Mouse (Mus musculus) cerebellum, postnatal 25 days (tissue): Measurements from ENCODE around the gene Dcakd.

Source experiments
- DNase-seq, 2 experiments: peaks; one replicate each; pipeline ENCODE4 v3.0.0; 2021; ENCODE audit warnings: mixed read lengths in 2 of 2

The Dcakd gene

DNA sequence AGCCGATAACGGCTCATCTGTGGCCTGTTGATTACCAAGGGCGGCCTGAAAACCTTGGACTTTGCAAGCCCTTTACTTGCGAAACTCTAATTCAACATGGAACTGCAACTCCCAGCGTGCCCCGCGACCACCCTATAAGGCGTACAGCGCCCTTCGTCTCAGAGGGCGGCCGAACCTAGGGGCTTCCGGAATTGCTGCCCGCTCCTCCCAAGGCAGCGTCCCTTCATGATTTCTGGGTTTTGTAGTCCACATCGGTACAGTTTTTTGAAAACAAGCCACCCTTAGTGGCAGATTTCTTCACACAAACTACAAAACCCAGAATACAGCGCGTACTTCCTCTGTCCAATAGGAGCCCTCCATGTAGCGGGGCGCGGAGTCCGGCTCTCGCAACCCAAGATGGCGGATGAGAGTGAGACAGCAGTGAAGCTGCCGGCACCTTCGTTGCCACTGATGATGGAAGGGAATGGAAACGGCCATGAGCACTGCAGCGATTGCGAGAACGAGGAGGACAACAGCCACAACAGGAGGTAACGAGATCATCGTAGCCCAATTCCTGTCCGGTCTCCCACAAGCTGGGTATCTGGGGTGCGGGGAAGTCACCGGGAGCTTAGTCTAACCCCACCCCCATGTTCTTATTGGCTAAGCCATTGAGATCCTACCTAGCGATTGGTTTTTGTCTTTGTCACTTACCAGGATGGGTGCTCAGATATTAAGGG lies at the start of gene Dcakd, which contains the start of gene Nmt1:
Gene Dcakd, minus strand, starts transcription at position 158 of the 716 bp plus-strand sequence.
Gene Nmt1, plus strand, starts transcription at position 15 of the 716 bp plus-strand sequence.
- DNase-seq = peak; percentile 94 to 96

DNA sequence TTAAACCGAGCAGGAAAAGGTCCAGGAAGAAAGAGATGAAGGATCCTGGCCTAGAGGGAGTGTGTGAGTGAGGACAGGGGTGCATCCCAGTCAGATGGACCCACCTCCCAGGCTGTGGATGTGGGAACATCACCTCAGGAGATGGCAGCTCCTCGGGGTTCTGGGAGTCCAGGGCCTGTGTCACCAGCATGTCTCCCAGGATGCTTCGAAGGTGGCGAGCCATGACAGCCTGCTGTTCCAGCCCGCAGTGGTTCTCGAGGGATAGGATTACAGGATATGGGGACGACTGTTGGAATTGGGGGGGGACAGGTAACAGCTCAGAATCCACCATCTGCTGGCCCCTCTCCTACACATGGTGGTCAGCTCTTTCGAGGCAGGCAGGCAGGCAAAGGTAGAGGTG lies 48.4 kb upstream of the Dcakd start:
- no peak for DNase-seq

DNA sequence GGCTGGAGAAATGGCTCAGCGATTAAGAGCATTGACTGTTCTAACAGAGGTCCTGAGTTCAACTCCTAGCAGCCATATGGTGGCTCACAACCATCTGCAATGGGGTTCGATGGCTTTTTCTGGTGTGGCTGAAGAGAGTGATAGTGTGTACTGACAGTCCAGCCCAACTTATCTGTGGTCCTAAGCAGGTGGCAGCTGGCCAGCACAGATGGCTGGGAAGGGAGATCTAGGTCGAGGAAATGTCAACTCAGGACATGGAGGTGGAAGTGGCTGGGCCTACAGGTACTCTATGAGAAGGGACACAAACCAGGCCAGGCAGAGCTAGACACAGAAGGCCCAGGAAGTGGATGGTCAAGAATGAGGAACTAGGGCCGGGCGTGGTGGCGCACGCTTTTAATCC lies 47.9 kb upstream of the Dcakd start:
- peak; percentile 53 to 79 for DNase-seq

DNA sequence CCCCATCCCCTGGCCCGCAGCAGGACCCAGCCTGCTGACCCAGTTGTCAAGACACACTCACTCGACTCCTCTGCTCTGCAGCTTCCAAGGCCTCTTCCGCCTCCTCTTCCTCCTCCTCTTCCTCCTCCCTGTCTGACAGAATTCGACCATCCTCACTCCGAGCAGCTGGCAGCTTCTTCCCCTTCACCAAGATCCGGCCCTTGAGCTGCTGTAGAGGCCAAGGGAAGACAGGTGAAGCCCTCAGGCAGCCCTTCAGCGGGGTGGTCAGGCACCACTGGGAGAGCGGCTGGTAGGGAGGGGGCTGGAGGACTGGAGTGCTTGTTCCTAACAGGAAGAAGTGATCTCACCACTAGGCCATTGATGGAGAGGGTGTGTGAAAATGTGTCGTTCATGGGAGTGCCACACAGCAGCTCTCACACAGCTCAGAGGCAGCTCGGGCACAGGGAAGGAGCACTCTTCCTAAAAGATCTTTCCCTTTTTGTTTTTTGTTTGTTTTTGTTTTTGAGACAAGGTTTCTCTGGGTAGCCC lies 46.7 kb upstream of the Dcakd start:
- no peak for DNase-seq

DNA sequence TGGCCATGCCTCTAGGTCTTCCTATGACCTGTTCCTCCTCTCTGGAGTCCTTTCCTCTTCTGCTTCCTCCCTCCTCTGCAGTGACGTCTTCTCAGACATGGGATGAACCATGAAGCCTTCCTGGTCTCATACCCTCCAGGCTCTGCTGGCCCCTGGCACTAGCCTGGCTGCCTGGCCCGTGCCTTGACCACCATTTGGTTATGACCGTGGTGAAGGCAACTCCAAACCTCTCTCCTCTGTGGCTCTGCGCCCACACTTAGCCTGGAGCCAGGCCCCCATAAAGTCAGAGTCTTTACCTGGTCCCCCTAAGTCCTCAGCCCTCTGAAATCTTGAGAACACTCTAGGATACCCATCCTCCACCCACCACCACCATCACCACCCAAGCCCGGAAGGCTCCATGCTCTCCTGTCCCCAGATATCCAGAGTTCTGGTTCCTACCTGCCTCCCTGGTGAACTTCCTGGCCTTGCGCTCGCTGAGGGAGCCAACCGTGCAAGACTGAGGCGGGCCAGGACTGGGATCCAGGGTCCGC lies 46.1 kb upstream of the Dcakd start:
- no peak for DNase-seq

DNA sequence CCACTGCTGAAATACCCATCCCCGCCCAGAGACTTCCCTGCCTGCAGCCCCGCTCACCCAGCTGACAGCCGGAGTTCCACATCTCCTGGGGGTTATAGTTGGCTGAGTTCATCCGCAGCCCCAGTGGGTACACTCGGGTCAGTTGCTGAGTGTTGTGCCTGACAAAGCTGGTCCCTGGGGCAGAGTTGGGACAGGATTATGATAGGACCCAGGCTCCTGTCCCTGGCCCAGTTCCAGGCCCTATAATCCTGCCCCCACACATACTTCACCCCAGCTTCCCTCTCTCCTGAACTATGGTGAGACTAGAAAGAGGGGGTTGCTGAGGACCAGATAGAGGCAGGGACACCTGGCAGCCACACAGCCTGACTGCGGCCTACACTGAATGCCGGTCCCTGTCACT lies 45.5 kb upstream of the Dcakd start:
- DNase-seq = no peak

- no peak for DNase-seq
These were observed 42.3 kb upstream of the Dcakd start for GRCm38 (mm10) chr11:103070322-103070880.

DNA sequence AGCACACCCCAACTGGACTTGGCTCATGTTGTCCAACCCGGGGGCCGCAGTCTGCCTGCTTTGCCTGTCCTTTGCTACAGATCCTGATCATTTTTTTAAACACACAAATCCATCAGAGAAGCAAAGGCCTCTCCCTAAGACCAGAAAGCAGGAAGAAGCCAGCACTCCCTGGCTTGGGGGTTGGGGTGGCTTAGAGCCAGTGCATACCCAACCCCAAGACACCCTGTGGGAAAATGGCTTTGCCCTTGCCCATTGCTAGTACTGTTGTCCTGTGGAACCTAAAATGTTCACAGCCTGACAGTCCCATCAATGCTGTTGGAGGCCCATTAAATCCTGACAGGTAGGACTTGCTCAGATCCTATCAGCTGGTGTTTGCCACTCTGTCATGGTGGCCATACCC lies 41.6 kb upstream of the Dcakd start:
- DNase-seq = no peak

DNA sequence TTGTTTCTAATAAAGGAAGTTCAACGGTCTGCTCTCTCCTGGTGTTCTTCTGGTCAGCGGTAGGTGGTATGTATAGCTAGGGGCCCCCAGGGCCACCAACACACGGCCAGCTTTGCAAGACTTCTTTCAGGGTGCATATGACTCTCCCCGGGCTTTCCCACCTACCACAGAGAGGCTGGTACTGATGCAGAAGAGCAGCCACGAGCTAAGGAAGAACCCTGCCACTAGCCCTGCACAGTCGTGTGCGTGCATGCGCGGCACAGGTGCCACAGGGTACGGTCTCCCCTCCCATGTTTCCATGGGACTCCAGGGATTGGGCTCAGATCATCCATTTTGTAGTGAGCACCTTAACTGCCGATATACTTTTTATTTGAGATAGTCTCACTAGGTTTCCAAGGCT lies 40.8 kb upstream of the Dcakd start:
- no peak for DNase-seq

- DNase-seq = no peak
These were observed 40.1 kb upstream of the Dcakd start for GRCm38 (mm10) chr11:103068272-103068671.

GRCm38 (mm10) chr11:103067457-103068001 lies 39.4 kb upstream of the Dcakd start:
- DNase-seq = peak; percentile 45 to 55

GRCm38 (mm10) chr11:103067051-103067361 lies 38.9 kb upstream of the Dcakd start:
- DNase-seq = no peak

DNA sequence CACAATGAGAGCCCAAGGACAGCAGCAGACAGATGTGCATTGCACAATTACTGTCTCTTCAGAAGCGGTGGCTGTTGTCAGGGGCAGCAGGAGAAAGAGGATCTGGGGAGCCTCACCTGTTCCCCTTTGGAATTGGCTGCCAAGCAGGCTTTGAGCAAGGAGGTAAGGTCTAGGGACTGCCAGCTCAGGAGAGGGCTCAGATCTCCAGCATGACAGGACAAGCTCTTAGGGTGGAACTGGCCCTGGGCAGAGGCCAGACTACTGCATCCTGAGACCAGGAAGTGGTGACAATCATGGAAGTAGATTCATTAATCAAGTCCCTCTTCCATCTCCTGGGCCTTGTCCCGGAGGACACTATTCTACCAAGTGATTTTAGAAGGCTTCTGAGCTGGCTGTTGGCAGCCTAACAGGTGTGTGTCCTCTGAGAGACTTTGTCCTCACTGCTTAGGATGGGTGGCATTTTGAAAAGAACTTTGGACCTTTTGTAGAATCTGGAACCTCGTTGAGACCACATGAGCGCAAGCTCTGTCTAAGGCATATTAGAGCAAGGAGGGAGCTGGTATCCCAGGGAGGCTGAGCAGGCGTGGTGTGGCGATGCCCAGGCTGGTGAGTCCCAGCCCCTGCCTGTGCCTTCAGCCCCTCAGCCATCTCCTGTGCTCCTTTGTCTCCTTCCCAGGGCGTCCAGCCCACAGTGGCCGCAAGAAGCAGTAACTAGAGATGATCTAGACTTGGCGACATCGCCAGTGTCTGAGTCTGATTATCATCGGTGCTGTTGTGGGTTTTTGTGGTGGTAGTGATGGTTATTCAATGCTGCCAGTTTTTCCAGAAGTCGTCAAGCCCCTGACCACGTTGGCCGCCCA lies 38.3 kb upstream of the Dcakd start:
- DNase-seq = no peak

DNA sequence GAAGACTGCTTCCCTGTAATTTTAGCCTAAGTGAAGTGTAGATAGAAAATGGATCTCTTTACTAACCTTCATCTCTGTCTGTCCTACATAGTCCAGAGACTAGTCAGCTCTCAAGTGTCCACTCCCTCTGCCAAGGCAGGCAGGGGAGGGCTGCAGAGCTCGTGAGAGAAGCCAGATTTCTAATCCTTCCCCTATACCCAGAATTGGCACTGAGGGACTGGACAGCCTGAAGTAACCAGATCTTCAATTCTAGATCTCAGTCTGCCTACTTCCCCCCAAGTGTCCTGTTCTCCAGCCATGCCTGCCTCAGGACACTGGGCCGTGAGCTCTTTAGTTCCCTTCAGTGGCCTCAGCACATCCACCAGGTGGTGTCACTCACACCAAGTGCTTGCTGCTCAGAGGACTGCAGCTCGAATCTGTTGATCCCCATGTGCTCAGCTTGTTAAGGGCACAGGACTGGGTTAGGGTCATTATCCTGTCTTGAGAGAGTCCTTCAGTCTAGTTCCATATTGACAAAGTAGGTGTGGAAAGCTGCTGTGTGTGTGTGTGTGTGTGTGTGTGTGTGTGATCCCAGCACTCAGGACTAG lies 30.5 kb upstream of the Dcakd start:
- no peak for DNase-seq

DNA sequence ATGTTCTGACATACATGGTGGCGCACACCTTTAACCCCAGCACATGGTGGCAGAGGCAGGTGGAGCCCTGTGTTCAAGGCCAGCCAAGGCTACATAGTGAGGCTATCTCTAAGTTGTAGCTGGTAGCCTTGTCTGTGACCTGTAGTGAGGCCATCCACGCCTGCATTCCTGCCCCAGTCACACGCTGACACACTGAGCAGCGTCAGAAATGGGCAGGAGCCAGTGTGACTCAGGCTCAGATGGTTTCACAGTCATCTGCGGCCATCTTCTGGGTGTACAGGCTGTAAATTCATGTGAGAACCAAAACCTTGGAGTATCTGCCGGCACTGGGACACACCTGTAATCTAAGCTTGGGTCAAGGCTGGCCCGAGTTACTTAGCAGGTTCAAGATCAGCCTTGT lies 28.5 kb upstream of the Dcakd start:
- no peak for DNase-seq

DNA sequence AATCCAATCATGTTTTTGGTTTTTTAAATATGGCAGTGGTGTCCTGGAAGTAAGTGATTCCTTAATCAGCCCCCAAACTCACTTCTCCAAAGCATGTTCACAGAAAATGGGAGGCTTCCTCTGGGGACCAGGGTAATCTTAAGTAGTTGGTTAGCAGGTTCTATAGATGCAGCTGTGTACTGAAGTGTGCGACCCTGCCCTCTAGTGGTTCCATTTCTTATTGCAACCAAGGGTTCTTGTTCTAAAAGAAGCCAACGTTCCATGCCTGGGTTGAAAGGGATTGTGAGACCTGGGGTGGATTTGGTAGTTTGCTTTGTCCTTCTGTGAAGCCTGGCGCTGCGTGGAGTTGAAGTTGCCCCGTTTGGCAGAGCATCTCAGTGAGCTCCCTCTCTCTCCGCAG lies 26.7 kb upstream of the Dcakd start:
- DNase-seq = peak; percentile 74 to 86

- DNase-seq = no peak
These were observed 25.3 kb upstream of the Dcakd start for GRCm38 (mm10) chr11:103053191-103054076.

GRCm38 (mm10) chr11:103052078-103052477 lies 23.9 kb upstream of the Dcakd start:
- DNase-seq = no peak

- DNase-seq = peak; percentile 33 to 43
These were observed 23.1 kb upstream of the Dcakd start for GRCm38 (mm10) chr11:103051249-103051691.

DNA sequence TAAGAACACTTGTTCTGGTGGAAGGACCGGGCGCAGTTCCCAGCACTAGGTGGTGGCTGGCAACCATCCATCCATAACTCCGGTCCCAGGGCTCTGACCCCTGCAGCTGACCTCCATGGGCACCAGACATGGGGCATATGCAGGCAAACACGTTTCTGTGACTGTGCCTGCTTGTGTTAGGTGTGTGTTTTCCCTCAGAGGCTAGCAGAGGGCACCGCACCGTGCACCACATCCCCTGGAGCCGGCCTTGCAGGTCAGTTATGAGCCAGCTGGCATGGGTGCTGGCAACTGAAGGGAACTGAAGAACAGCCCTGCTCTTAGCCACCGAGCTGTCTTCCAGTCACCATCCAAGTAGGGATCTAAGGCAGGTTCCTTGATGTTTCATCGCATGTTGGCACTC lies 22.0 kb upstream of the Dcakd start:
- DNase-seq = peak; percentile 55 to 64

- no peak for DNase-seq
These were observed 21.5 kb upstream of the Dcakd start for GRCm38 (mm10) chr11:103049611-103050010.

- DNase-seq = no peak
These were observed 18.2 kb upstream of the Dcakd start for GRCm38 (mm10) chr11:103046286-103046685.
